Mouse (Mus musculus): Measurements from ENCODE around the gene BC049762. TPM values are rescaled to one million over a fixed set of nuclear protein-coding genes. Genes with fewer than 3 reads are reported as not detected.

The BC049762 gene
- polyA plus RNA-seq, 1 experiment from 2014 or later, result not detected

Other genes starting within 250 kb of the BC049762 start
- not detected in 2 replicates for gene Olfr54, start 248.8 kb downstream of the BC049762 start, polyA plus RNA-seq (2016; fragmentation: Nextera tagmentation; extraction: Ambion mirVana)
- gene Olfr1375, start 214.9 kb downstream of the BC049762 start, polyA plus RNA-seq (2016; fragmentation: Nextera tagmentation; extraction: Ambion mirVana), result not detected in 2 replicates
- gene Zfp354a, start 203.8 kb downstream of the BC049762 start, polyA plus RNA-seq (2016; fragmentation: Nextera tagmentation; extraction: Ambion mirVana), result 8.7 and 9.5 TPM in 2 replicates
- not detected in 2 replicates for gene Gm12569, start 42.6 kb downstream of the BC049762 start, polyA plus RNA-seq (2016; fragmentation: Nextera tagmentation; extraction: Ambion mirVana)
- 141 and 153 TPM in 2 replicates for gene Clk4, start 1.3 kb downstream of the BC049762 start, polyA plus RNA-seq (2016; fragmentation: Nextera tagmentation; extraction: Ambion mirVana)
- 4.9 and 6.8 TPM in 2 replicates for gene Col23a1, start 26.9 kb upstream of the BC049762 start, polyA plus RNA-seq (2016; fragmentation: Nextera tagmentation; extraction: Ambion mirVana)

All from forebrain, embryonic 12.5 days (tissue).